Comparison of ENCODE assay signal across 20 mouse cellular contexts in genomic region chr2:84624201-84624600, GRCm38 (mm10). TPM values are rescaled to one million over a fixed set of nuclear protein-coding genes. Genes with fewer than 3 reads are reported as not detected.
A peak's percentile ranks its signal among the peaks of the same experiment; 100 is the strongest.
DNase-seq lines count a peak whose midpoint lies in the region; ATAC-seq and TF ChIP-seq lines count a peak whose summit lies in the region.
"Had no signal": no experiment of that assay in that cellular context is flagged by ENCODE, and none has a peak within 500 bp of the region (broad histone marks: within the 10 kb centered on the region; RNA-seq: fewer than 3 reads in every experiment).

No protein-coding gene starts in this region.

- no peak for TF ChIP-seq CTCF in bone marrow macrophage, adult 2 months (IDR thresholded peaks at IDR 0.05; ENCODE audit: low read depth, low read length)
- TF ChIP-seq CTCF in stomach, postnatal 0 days (IDR thresholded peaks at IDR 0.05; ENCODE audit: low read depth) = no peak

- WGBS in intestine, embryonic 14.5 days = 95% methylated on average over 17 of the region's 17 CpGs
- WGBS in intestine, embryonic 15.5 days = 90% methylated on average over 17 of the region's 17 CpGs
- WGBS in stomach, postnatal 0 days = 88% methylated on average over 17 of the region's 17 CpGs

- no peak for TF ChIP-seq POLR2A in bone marrow macrophage, adult 2 months (IDR thresholded peaks at IDR 0.05; ENCODE audit: borderline replicate concordance, low read depth, low read length)

- H3K9ac ChIP-seq in intestine, embryonic 14.5 days (ENCODE audit: low read length) = no peak overlapping the region
- H3K9ac ChIP-seq in intestine, embryonic 15.5 days = no peak overlapping the region
- H3K9ac ChIP-seq in stomach, postnatal 0 days (ENCODE audit: low read length) = no peak overlapping the region
- H3K9ac ChIP-seq: limb, embryonic 15.5 days; neural tube, embryonic 15.5 days had no signal

- H3K4me3 ChIP-seq in intestine, embryonic 14.5 days (ENCODE audit: low read depth, low read length) = no peak overlapping the region
- H3K4me3 ChIP-seq in intestine, embryonic 15.5 days (replicated peaks) = no peak overlapping the region
- peak overlapping the region; percentile 71 for H3K4me3 ChIP-seq in megakaryocyte, embryonic 14.5 days (replicated peaks)
- H3K4me3 ChIP-seq in bone marrow macrophage, adult 2 months (ENCODE audit: insufficient read depth, low read length) = no peak overlapping the region
- no peak overlapping the region for H3K4me3 ChIP-seq in stomach, postnatal 0 days (ENCODE audit: low read depth, low read length)
- H3K4me3 ChIP-seq: layer of hippocampus, adult 2 months; limb, embryonic 15.5 days; neural tube, embryonic 15.5 days had no signal

- no peak for ATAC-seq in intestine, embryonic 14.5 days (replicated peaks; ENCODE audit: low FRiP score, low TSS enrichment, low read depth)
- ATAC-seq in intestine, embryonic 15.5 days = no peak
- no peak for ATAC-seq in megakaryocyte, adult 5-6 weeks (ENCODE audit: poor library complexity, severe bottlenecking)
- no peak for ATAC-seq in stomach, postnatal 0 days (ENCODE audit: low FRiP score, low TSS enrichment)
- ATAC-seq: CD4-positive, CD25-positive, alpha-beta regulatory T cell, adult 4 months; Patski had no signal

- no peak for DNase-seq in intestine, embryonic 14.5 days (ENCODE audit: low spot score)
- no peak for DNase-seq in stomach, postnatal 0 days (ENCODE audit: low spot score)
- no peak for DNase-seq in cerebellum, adult 9-10 months
- DNase-seq: cerebellum, postnatal 25 days; kidney, adult 8-10 months had no signal

- H3K9me3 ChIP-seq in intestine, embryonic 14.5 days (ENCODE audit: control insufficient read depth, low read length) = no peaks in the 10 kb centered on the region
- no peaks in the 10 kb centered on the region for H3K9me3 ChIP-seq in intestine, embryonic 15.5 days
- H3K9me3 ChIP-seq in megakaryocyte, embryonic 14.5 days = no peaks in the 10 kb centered on the region
- H3K9me3 ChIP-seq in stomach, postnatal 0 days (ENCODE audit: control insufficient read depth, low read length) = no peaks in the 10 kb centered on the region
- H3K9me3 ChIP-seq: limb, embryonic 15.5 days; neural tube, embryonic 15.5 days had no signal

- peak overlapping the region; percentile 27; the same call in 1 of the 2 replicates for H3K27ac ChIP-seq in intestine, embryonic 14.5 days (ENCODE audit: low read depth)
- no peak overlapping the region for H3K27ac ChIP-seq in intestine, embryonic 15.5 days
- H3K27ac ChIP-seq in bone marrow macrophage, adult 2 months (ENCODE audit: insufficient read depth, low read depth, low read length) = peak overlapping the region; percentile 71
- peak overlapping the region; percentile 45; the same call in 1 of the 2 replicates for H3K27ac ChIP-seq in stomach, postnatal 0 days (replicated peaks)
- H3K27ac ChIP-seq: limb, embryonic 15.5 days; neural tube, embryonic 15.5 days had no signal

- peaks cover 19% of the 10 kb centered on the region for H3K4me1 ChIP-seq in intestine, embryonic 14.5 days (replicated peaks; ENCODE audit: control insufficient read depth, insufficient read depth, low read length)
- peaks cover 23% of the 10 kb centered on the region for H3K4me1 ChIP-seq in intestine, embryonic 15.5 days (replicated peaks)
- H3K4me1 ChIP-seq in megakaryocyte, embryonic 14.5 days = peaks cover 80% of the 10 kb centered on the region
- H3K4me1 ChIP-seq in bone marrow macrophage, adult 2 months (ENCODE audit: control insufficient read depth, insufficient read depth, low read length) = peaks cover 68% of the 10 kb centered on the region
- H3K4me1 ChIP-seq in stomach, postnatal 0 days (replicated peaks; ENCODE audit: control insufficient read depth, insufficient read depth) = peaks cover 2% of the 10 kb centered on the region

- no peak overlapping the region for H3K4me2 ChIP-seq in intestine, embryonic 14.5 days (ENCODE audit: low read length)
- no peak overlapping the region for H3K4me2 ChIP-seq in intestine, embryonic 15.5 days (replicated peaks)
- H3K4me2 ChIP-seq in stomach, postnatal 0 days (replicated peaks; ENCODE audit: low read depth) = no peak overlapping the region
- H3K4me2 ChIP-seq: limb, embryonic 15.5 days; neural tube, embryonic 15.5 days had no signal

- no peaks in the 10 kb centered on the region for H3K27me3 ChIP-seq in intestine, embryonic 14.5 days (replicated peaks; ENCODE audit: control insufficient read depth, insufficient read depth, low read length)
- H3K27me3 ChIP-seq in intestine, embryonic 15.5 days (replicated peaks) = no peaks in the 10 kb centered on the region
- H3K27me3 ChIP-seq in megakaryocyte, embryonic 14.5 days (replicated peaks) = no peaks in the 10 kb centered on the region
- no peaks in the 10 kb centered on the region for H3K27me3 ChIP-seq in stomach, postnatal 0 days (ENCODE audit: control insufficient read depth, insufficient read depth, low read length)
- H3K27me3 ChIP-seq: limb, embryonic 15.5 days; neural tube, embryonic 15.5 days; Patski had no signal

- H3K36me3 ChIP-seq in intestine, embryonic 14.5 days (ENCODE audit: control insufficient read depth, insufficient read depth, low read length) = peaks cover 44% of the 10 kb centered on the region
- peaks cover 16% of the 10 kb centered on the region for H3K36me3 ChIP-seq in intestine, embryonic 15.5 days
- peaks cover 66% of the 10 kb centered on the region for H3K36me3 ChIP-seq in megakaryocyte, embryonic 14.5 days (replicated peaks; ENCODE audit: low read length)
- peaks cover 16% of the 10 kb centered on the region for H3K36me3 ChIP-seq in stomach, postnatal 0 days (ENCODE audit: control insufficient read depth, insufficient read depth, low read length)

- no peak for TF ChIP-seq EP300 in stomach, postnatal 0 days (optimal IDR thresholded peaks at IDR 0.05)

RNA-seq across cellular contexts. Expression of gene Ctnnd1, which starts 26.4 kb away (rescaled TPM):
- 59.5 and 64.6 TPM in 2 replicates for polyA plus RNA-seq in intestine, embryonic 14.5 days (2014; fragmentation: Nextera tagmentation; extraction: Ambion mirVana)
- 60.7 and 64.4 TPM in 2 replicates for polyA plus RNA-seq in intestine, embryonic 15.5 days (2015; fragmentation: Nextera tagmentation; extraction: Ambion mirVana)
- 0.71 and 4.4 TPM in 2 replicates for polyA plus RNA-seq in megakaryocyte, embryonic 14.5 days (2012; ENCODE audit: insufficient read depth, low replicate concordance)
- 14.9 and 20.9 TPM in 2 replicates for total RNA-seq in megakaryocyte, adult 5-6 weeks (2015)
- total RNA-seq in megakaryocyte, adult 5-6 weeks (2017) = 14.8 and 17.8 TPM in 2 replicates
- polyA plus RNA-seq in bone marrow macrophage, adult 2 months (2012; ENCODE audit: insufficient read depth, insufficient read length, missing spikeins) = 99.2 and 110 TPM in 2 replicates
- polyA plus RNA-seq in stomach, postnatal 0 days (2015; fragmentation: Nextera tagmentation; extraction: Ambion mirVana) = 34.5 and 38.8 TPM in 2 replicates

RNA-seq across cellular contexts. Expression of gene Btbd18, which starts 34.7 kb away (rescaled TPM):
- 0.34 and 0.60 TPM in 2 replicates for polyA plus RNA-seq in intestine, embryonic 14.5 days (2014; fragmentation: Nextera tagmentation; extraction: Ambion mirVana)
- polyA plus RNA-seq in intestine, embryonic 15.5 days (2015; fragmentation: Nextera tagmentation; extraction: Ambion mirVana) = 0.05 and 0.06 TPM in 2 replicates
- 0.02 TPM in 1 of 2 replicates, not detected in the other for polyA plus RNA-seq in megakaryocyte, embryonic 14.5 days (2012; ENCODE audit: insufficient read depth, low replicate concordance)
- total RNA-seq in megakaryocyte, adult 5-6 weeks (2015) = 0.07 TPM in 1 of 2 replicates, not detected in the other
- total RNA-seq in megakaryocyte, adult 5-6 weeks (2017) = not detected in 2 replicates
- polyA plus RNA-seq in bone marrow macrophage, adult 2 months (2012; ENCODE audit: insufficient read depth, insufficient read length, missing spikeins) = not detected in 2 replicates
- 0.07 and 0.11 TPM in 2 replicates for polyA plus RNA-seq in stomach, postnatal 0 days (2015; fragmentation: Nextera tagmentation; extraction: Ambion mirVana)
- total RNA-seq: layer of hippocampus, adult 2 months; megakaryocyte-erythroid progenitor cell, adult 5-6 weeks; monocyte, adult 5-6 weeks had no signal
- polyA plus RNA-seq: gonadal fat pad, adult 2 months had no signal

RNA-seq across cellular contexts. Expression of gene Selenoh, which starts 46.4 kb away (rescaled TPM):
- polyA plus RNA-seq in intestine, embryonic 14.5 days (2014; fragmentation: Nextera tagmentation; extraction: Ambion mirVana) = 309 and 329 TPM in 2 replicates
- polyA plus RNA-seq in intestine, embryonic 15.5 days (2015; fragmentation: Nextera tagmentation; extraction: Ambion mirVana) = 225 and 234 TPM in 2 replicates
- polyA plus RNA-seq in megakaryocyte, embryonic 14.5 days (2012; ENCODE audit: insufficient read depth, low replicate concordance) = 72.9 and 130 TPM in 2 replicates
- total RNA-seq in megakaryocyte, adult 5-6 weeks (2015) = 126 and 155 TPM in 2 replicates
- 76.2 and 102 TPM in 2 replicates for total RNA-seq in megakaryocyte, adult 5-6 weeks (2017)
- polyA plus RNA-seq in bone marrow macrophage, adult 2 months (2012; ENCODE audit: insufficient read depth, insufficient read length, missing spikeins) = 24.2 and 24.5 TPM in 2 replicates
- polyA plus RNA-seq in stomach, postnatal 0 days (2015; fragmentation: Nextera tagmentation; extraction: Ambion mirVana) = 111 and 123 TPM in 2 replicates

RNA-seq across cellular contexts. Expression of gene Gm28635, which starts 53.6 kb away (rescaled TPM):
- not detected in 2 replicates for polyA plus RNA-seq in intestine, embryonic 14.5 days (2014; fragmentation: Nextera tagmentation; extraction: Ambion mirVana)
- polyA plus RNA-seq in intestine, embryonic 15.5 days (2015; fragmentation: Nextera tagmentation; extraction: Ambion mirVana) = not detected in 2 replicates
- not detected in 2 replicates for polyA plus RNA-seq in megakaryocyte, embryonic 14.5 days (2012; ENCODE audit: insufficient read depth, low replicate concordance)
- not detected in 2 replicates for total RNA-seq in megakaryocyte, adult 5-6 weeks (2015)
- total RNA-seq in megakaryocyte, adult 5-6 weeks (2017) = not detected in 2 replicates
- not detected in 2 replicates for polyA plus RNA-seq in bone marrow macrophage, adult 2 months (2012; ENCODE audit: insufficient read depth, insufficient read length, missing spikeins)
- not detected in 2 replicates for polyA plus RNA-seq in stomach, postnatal 0 days (2015; fragmentation: Nextera tagmentation; extraction: Ambion mirVana)
- total RNA-seq: adrenal gland, adult 18-20 months; megakaryocyte-erythroid progenitor cell, adult 5-6 weeks; monocyte, adult 5-6 weeks had no signal
- polyA plus RNA-seq: CD4-positive, CD25-positive, alpha-beta regulatory T cell, adult 4 months; embryonic facial prominence, embryonic 11.5 days; gonadal fat pad, adult 2 months; hindbrain, embryonic 11.5 days; limb, embryonic 15.5 days; neural tube, embryonic 15.5 days; Patski had no signal

RNA-seq across cellular contexts. Expression of gene Med19, which starts 54.0 kb away (rescaled TPM):
- polyA plus RNA-seq in intestine, embryonic 14.5 days (2014; fragmentation: Nextera tagmentation; extraction: Ambion mirVana) = 39.5 and 40.6 TPM in 2 replicates
- 32.5 and 34.7 TPM in 2 replicates for polyA plus RNA-seq in intestine, embryonic 15.5 days (2015; fragmentation: Nextera tagmentation; extraction: Ambion mirVana)
- 8.7 and 9.7 TPM in 2 replicates for polyA plus RNA-seq in megakaryocyte, embryonic 14.5 days (2012; ENCODE audit: insufficient read depth, low replicate concordance)
- 22.4 and 24.5 TPM in 2 replicates for total RNA-seq in megakaryocyte, adult 5-6 weeks (2015)
- 16.1 and 20.2 TPM in 2 replicates for total RNA-seq in megakaryocyte, adult 5-6 weeks (2017)
- 20.4 and 22.9 TPM in 2 replicates for polyA plus RNA-seq in bone marrow macrophage, adult 2 months (2012; ENCODE audit: insufficient read depth, insufficient read length, missing spikeins)
- 18.1 and 18.2 TPM in 2 replicates for polyA plus RNA-seq in stomach, postnatal 0 days (2015; fragmentation: Nextera tagmentation; extraction: Ambion mirVana)
